Mouse (Mus musculus): ENCODE data around the gene Sox30.
A peak's percentile ranks its signal among the peaks of the same experiment; 100 is the strongest.
"Not testable (repeated sequence)": the region's sequence is repeated elsewhere in the genome, so short reads cannot be mapped to it uniquely, and the experiment has no call there.

Sox30 gene

GRCm38 (mm10) chr11:46020246-46020645 lies 40.1 kb downstream of the Sox30 start:
- DNase-seq (ENCODE audit: low spot score in 2 of 2), result no peak

GRCm38 (mm10) chr11:46021850-46022249 lies 41.7 kb downstream of the Sox30 start:
- DNase-seq (ENCODE audit: low spot score in 2 of 2), result no peak

GRCm38 (mm10) chr11:46022983-46023382 lies 42.9 kb downstream of the Sox30 start:
- no peak for DNase-seq (ENCODE audit: low spot score in 2 of 2)

- no peak for DNase-seq (ENCODE audit: low spot score in 2 of 2)
These were observed 45.9 kb downstream of the Sox30 start for GRCm38 (mm10) chr11:46025962-46026392.

- no peak for DNase-seq (ENCODE audit: low spot score in 2 of 2)
These were observed 48.1 kb downstream of the Sox30 start for GRCm38 (mm10) chr11:46027952-46028814.

- no peak for DNase-seq (ENCODE audit: low spot score in 2 of 2)
These were observed 49.4 kb downstream of the Sox30 start for GRCm38 (mm10) chr11:46029485-46029884.

GRCm38 (mm10) chr11:46030026-46030425 lies 49.9 kb downstream of the Sox30 start:
- no peak for DNase-seq (ENCODE audit: low spot score in 2 of 2)

- peak in 1 of 2 experiments; percentile 38 for DNase-seq (ENCODE audit: low spot score in 2 of 2)
These were observed 51.4 kb downstream of the Sox30 start for GRCm38 (mm10) chr11:46031470-46031869.

GRCm38 (mm10) chr11:46032956-46033355 lies 52.8 kb downstream of the Sox30 start:
- no peak for DNase-seq (ENCODE audit: low spot score in 2 of 2)

- DNase-seq (ENCODE audit: low spot score in 2 of 2), result no peak
These were observed 56.3 kb downstream of the Sox30 start for GRCm38 (mm10) chr11:46036374-46036773.

GRCm38 (mm10) chr11:46038901-46039300 lies 58.8 kb downstream of the Sox30 start:
- DNase-seq (ENCODE audit: low spot score in 2 of 2), result no peak

- no peak for DNase-seq (ENCODE audit: low spot score in 2 of 2)
These were observed 59.2 kb downstream of the Sox30 start for GRCm38 (mm10) chr11:46039335-46039734.

- DNase-seq (ENCODE audit: low spot score in 2 of 2), result no peak
These were observed 60.9 kb downstream of the Sox30 start for GRCm38 (mm10) chr11:46040841-46041556.

- DNase-seq (ENCODE audit: low spot score in 2 of 2), result no peak
These were observed 61.6 kb downstream of the Sox30 start for GRCm38 (mm10) chr11:46041607-46042267.

GRCm38 (mm10) chr11:46044781-46045180 lies 64.7 kb downstream of the Sox30 start:
- DNase-seq (ENCODE audit: low spot score in 2 of 2), result no peak

- DNase-seq (ENCODE audit: low spot score in 2 of 2), result no peak
These were observed 67.2 kb downstream of the Sox30 start for GRCm38 (mm10) chr11:46047264-46047663.

GRCm38 (mm10) chr11:46052105-46052659 lies 72.1 kb downstream of the Sox30 start, which contains the start of gene Gm12166:
TSS of gene Gm12166 (minus strand) at chr11:46052321.
- DNase-seq (ENCODE audit: low spot score in 2 of 2), result peak; percentile 67 to 72

GRCm38 (mm10) chr11:46053457-46053856 lies 73.3 kb downstream of the Sox30 start:
- DNase-seq (ENCODE audit: low spot score in 2 of 2), result not testable (repeated sequence)

GRCm38 (mm10) chr11:46054311-46054710 lies 74.2 kb downstream of the Sox30 start:
- DNase-seq (ENCODE audit: low spot score in 2 of 2), result no peak

GRCm38 (mm10) chr11:46054911-46055895 lies 75.1 kb downstream of the Sox30 start:
- no peak for DNase-seq (ENCODE audit: low spot score in 2 of 2)

Measured in spleen, postnatal 36 days (tissue).